Mouse (Mus musculus) B cell, adult 2 months (primary cell): ENCODE data around the gene Dennd5a.

ENCODE experiments used
- DNase-seq, 2 experiments: peaks; one replicate each; pipeline ENCODE4 v3.0.0; 2022

The Dennd5a gene

GRCm38 (mm10) chr7:109879158-109879557 lies 81.1 kb downstream of the Dennd5a start:
- DNase-seq: no peak

GRCm38 (mm10) chr7:109876085-109876484 lies 84.2 kb downstream of the Dennd5a start:
- no peak for DNase-seq

- no peak for DNase-seq
Measured at GRCm38 (mm10) chr7:109875598-109875997, 84.7 kb downstream of the Dennd5a start.

GRCm38 (mm10) chr7:109875033-109875432 lies 85.2 kb downstream of the Dennd5a start:
- DNase-seq: no peak

DNA sequence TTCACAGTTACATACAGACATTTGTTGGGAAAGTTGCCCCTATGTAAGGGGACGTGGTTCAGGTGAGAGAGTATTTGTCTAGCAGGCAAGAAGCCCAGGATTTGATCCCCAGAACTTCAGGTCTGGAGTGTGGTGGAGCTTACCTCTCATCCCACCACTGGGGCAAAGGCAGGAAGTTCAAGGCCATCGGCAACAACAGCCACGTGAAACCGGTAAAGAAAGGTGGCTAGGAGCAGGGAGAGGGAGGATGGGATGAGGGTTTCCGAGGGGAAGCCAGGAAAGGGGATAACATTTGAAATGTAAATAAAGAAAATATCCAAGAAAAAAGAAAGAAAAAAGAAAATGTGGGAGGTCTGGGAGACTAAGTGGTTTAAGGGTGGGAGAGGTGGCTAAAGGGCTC lies 87.1 kb downstream of the Dennd5a start:
- DNase-seq: no peak

DNA sequence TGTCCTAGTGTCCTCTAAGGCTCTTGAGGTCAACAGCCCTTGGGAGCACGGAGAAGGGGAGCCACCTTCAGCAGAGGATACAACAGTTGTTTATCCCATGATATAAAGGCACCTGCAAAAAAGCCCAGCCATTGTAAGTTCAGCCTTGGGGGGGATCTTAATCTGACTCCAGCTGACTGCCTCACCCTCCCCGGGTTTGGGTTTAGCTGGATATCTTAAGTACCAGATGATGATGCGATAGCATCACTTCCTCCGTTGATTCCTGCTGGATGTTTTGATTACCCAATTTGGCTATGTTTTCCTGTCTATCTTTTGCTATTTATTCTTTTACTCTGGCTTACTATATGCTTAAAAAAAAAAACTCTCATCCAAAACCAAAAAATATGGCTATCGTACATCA lies 89.0 kb downstream of the Dennd5a start:
- no peak for DNase-seq

- DNase-seq: no peak
Measured at GRCm38 (mm10) chr7:109868498-109868897, 91.8 kb downstream of the Dennd5a start.

- no peak for DNase-seq
Measured at GRCm38 (mm10) chr7:109866643-109867042, 93.6 kb downstream of the Dennd5a start.

DNA sequence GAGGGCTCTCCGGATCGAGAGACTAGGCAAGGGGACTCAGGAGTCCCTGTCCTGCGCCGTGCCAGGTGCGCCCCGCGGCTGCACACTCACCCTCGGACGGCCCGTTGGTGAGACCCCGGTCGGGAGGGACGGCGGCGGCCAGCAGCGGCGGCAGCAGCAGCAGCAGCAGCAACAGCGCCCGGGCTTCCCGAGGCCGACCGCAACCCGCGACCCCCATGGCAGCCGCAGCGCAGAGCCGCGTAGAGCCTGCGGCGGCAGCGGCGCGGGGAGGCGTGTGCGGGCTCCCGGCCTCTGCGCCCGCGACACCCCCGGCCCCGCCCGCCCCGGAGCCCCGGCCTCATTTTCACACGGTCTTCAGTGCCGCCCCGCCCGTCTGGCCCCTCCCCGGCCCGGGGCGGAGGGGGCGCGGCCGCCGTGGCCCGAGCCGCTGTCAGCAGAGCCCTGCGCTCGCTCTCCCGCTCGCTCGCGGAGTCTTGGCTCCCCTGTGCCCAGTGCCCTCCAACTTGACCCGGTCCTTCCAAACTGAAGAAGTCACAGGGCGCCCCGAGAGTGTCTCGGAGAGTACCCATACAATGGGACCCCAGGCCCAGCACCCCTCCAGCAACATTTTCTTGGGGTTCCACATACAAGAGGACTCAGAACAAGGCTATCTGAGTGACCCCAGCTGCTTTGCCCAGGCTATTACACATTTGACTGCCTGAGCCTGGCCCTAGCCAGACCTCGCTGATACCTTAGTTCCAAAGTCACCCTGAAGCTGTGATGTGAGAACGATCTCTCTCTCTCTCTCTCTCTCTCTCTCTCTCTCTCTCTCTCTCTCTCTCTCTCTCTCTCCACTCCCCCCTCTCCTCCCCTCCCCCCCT lies 94.7 kb downstream of the Dennd5a start, which contains the start of gene Scube2:
TSS of gene Scube2 (minus strand) at position 310 of the 860 bp plus-strand sequence.
- DNase-seq: no peak

DNA sequence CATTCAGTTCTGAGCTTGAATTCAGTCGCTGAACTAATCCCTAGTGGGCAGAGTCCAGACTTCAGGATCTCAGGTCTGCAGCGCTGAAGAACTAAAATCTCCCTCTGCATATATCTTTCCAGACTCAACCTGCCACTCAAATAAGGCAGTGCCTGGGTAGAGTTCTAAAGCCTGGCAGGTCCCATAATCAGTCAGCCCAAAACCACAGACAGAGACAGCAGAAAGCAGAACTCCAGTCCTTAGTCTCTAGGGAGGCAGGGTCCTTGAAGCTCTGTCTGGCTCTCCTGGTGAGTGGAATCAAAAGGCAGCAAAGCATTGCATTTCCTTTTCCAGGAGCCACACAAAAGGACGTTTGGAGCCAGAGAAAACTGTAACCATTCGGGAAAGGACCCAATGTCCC lies 96.7 kb downstream of the Dennd5a start:
- no peak for DNase-seq

DNA sequence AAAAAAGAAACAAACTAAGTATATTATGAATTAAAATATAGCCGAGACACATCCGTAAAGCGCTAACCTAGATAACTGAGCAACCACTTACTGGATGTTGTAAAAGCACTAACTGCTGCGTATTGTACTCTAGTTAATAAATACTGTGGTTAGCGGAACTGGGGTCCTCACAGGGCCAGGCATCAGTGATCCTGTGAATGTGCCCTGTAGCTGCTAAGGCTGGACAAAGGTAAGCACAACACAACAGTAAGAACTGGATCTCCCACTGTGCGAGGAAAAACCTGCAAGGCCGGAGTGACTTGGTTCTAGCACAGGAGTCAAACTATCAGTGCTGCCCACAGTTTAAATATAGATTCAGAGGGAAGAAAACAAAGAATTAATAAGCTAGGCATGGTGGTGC lies 100.1 kb downstream of the Dennd5a start:
- DNase-seq: no peak

- DNase-seq: no peak
Measured at GRCm38 (mm10) chr7:109859354-109859753, 100.9 kb downstream of the Dennd5a start.

- DNase-seq: no peak
Measured at GRCm38 (mm10) chr7:109852752-109853212, 107.5 kb downstream of the Dennd5a start.

- DNase-seq: no peak
Measured at GRCm38 (mm10) chr7:109852017-109852416, 108.3 kb downstream of the Dennd5a start.

GRCm38 (mm10) chr7:109850531-109850930 lies 109.7 kb downstream of the Dennd5a start:
- no peak for DNase-seq

- DNase-seq: no peak
Measured at GRCm38 (mm10) chr7:109849750-109850434, 110.4 kb downstream of the Dennd5a start.

- DNase-seq: no peak
Measured at GRCm38 (mm10) chr7:109848867-109849733, 111.2 kb downstream of the Dennd5a start.

DNA sequence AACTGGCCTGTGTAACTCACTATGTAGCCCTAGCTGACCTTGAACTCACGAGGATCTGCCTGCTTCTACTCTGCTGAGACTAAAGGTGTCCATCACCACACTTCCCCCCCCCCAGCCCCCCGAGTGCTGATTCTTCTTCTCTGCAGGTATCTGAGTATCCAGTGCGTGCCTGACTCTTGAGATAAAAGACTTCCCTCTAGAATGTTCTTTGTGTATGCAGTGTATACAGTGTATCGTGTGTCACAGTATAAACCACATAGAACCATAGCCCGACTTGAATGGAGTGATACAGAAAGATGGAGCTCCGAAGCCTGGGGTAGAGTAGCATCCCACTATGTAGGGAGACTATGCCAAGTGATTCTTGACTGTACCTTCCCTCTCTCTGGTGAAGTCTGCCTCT lies 116.2 kb downstream of the Dennd5a start:
- no peak for DNase-seq
